Mouse (Mus musculus) testis, adult 2 months (tissue): ENCODE data around the gene Agap2. TPM values are rescaled to one million over a fixed set of nuclear protein-coding genes. Genes with fewer than 3 reads are reported as not detected.

Experiments used
- H3K27ac ChIP-seq: fragments of 200-500 bp; 2 replicates; pipeline ENCODE4 v1.5.1; 2012; ENCODE audit warnings: low read depth, low read length; ENCODE audit not compliant: control insufficient read depth, insufficient read depth
- H3K27me3 ChIP-seq: fragments of 200-500 bp; 2 replicates; pipeline ENCODE4 v1.6.1; 2012; ENCODE audit warnings: mild to moderate bottlenecking, low read length, moderate library complexity; ENCODE audit not compliant: control insufficient read depth, insufficient read depth
- H3K36me3 ChIP-seq: fragments of 200-500 bp; 2 replicates; pipeline ENCODE4 v1.6.1; 2012; ENCODE audit warnings: mild to moderate bottlenecking, low read length; ENCODE audit not compliant: control insufficient read depth, insufficient read depth
- H3K4me1 ChIP-seq: fragments of 200-500 bp; 2 replicates; pipeline ENCODE4 v1.6.1; 2012; ENCODE audit warnings: low read length; ENCODE audit not compliant: control insufficient read depth, insufficient read depth
- H3K4me3 ChIP-seq: fragments of 200-500 bp; 2 replicates; pipeline ENCODE4 v1.5.1; 2012; ENCODE audit warnings: low read depth, mild to moderate bottlenecking, low read length, moderate library complexity, mixed read lengths; ENCODE audit not compliant: control insufficient read depth
- CTCF ChIP-seq: fragments of 200-500 bp; IDR thresholded peaks from 2 replicates; pipeline ENCODE4 v1.5.1; 2012; ENCODE audit warnings: low read depth, mild to moderate bottlenecking, inconsistent platforms, low read length, moderate library complexity; ENCODE audit not compliant: control insufficient read depth, insufficient read depth, insufficient replicate concordance
- POLR2A ChIP-seq: fragments of 200-500 bp; IDR thresholded peaks from 2 replicates; pipeline ENCODE4 v1.6.1; 2012; ENCODE audit warnings: low read depth, mild to moderate bottlenecking, inconsistent platforms, low read length, moderate library complexity; ENCODE audit not compliant: control insufficient read depth
- polyA plus RNA-seq: library from polyadenylated mRNA; depleted of rRNA; stranded (reverse); fragments of >200 nt; gene quantifications from 2 replicates; pipeline ENCODE4 v1.2.3, GENCODE M21; 2012

The Agap2 gene
- polyA plus RNA-seq, 1 experiment, result 0.53 TPM

- Histone ChIP-seq H3K4me3 (no peak overlapping the region), H3K4me1 (peaks cover 18% of the 10 kb centered on the region), H3K27ac (no peak overlapping the region), H3K36me3 (no peaks in the 10 kb centered on the region), H3K27me3 (no peaks in the 10 kb centered on the region)
- TF ChIP-seq POLR2A, result no peak
- no peak for TF ChIP-seq CTCF
These were observed 1.1 kb upstream of the Agap2 start for GRCm38 (mm10) chr10:127073981-127074380.

- H3K4me3 ChIP-seq, result no peak overlapping the region
- peaks cover 5% of the 10 kb centered on the region for H3K27me3 ChIP-seq
- TF ChIP-seq POLR2A (no peak), CTCF (no peak)
- H3K27ac ChIP-seq, result no peak overlapping the region; the same call in 1 of the 2 replicates
- no peaks in the 10 kb centered on the region for H3K36me3 ChIP-seq
- H3K4me1 ChIP-seq, result peaks cover 17% of the 10 kb centered on the region
These were observed 567 bp downstream of the Agap2 start for GRCm38 (mm10) chr10:127075651-127076050.

- Histone ChIP-seq H3K4me3 (no peak overlapping the region), H3K27ac (no peak overlapping the region), H3K4me1 (peaks cover 20% of the 10 kb centered on the region), H3K27me3 (peaks cover 5% of the 10 kb centered on the region), H3K36me3 (no peaks in the 10 kb centered on the region)
- TF ChIP-seq POLR2A, result no peak
- TF ChIP-seq CTCF, result no peak
These were observed 998 bp downstream of the Agap2 start for GRCm38 (mm10) chr10:127076082-127076481.

GRCm38 (mm10) chr10:127077515-127077914 lies 2.4 kb downstream of the Agap2 start:
- Histone ChIP-seq H3K27ac (no peak overlapping the region), H3K4me3 (no peak overlapping the region), H3K27me3 (peaks cover 5% of the 10 kb centered on the region), H3K4me1 (peaks cover 26% of the 10 kb centered on the region), H3K36me3 (no peaks in the 10 kb centered on the region)
- TF ChIP-seq CTCF (no peak), POLR2A (no peak)

GRCm38 (mm10) chr10:127078001-127078676 lies 3.1 kb downstream of the Agap2 start:
- TF ChIP-seq POLR2A, result no peak
- no peak for TF ChIP-seq CTCF
- Histone ChIP-seq H3K4me3 (no peak overlapping the region), H3K27ac (no peak overlapping the region), H3K27me3 (peaks cover 5% of the 10 kb centered on the region), H3K36me3 (no peaks in the 10 kb centered on the region), H3K4me1 (peaks cover 26% of the 10 kb centered on the region)

GRCm38 (mm10) chr10:127078677-127079575 lies 3.8 kb downstream of the Agap2 start:
- peaks cover 26% of the 10 kb centered on the region for H3K4me1 ChIP-seq
- no peak overlapping the region for H3K27ac ChIP-seq
- TF ChIP-seq POLR2A (no peak), CTCF (no peak)
- no peaks in the 10 kb centered on the region for H3K36me3 ChIP-seq
- H3K27me3 ChIP-seq, result peaks cover 5% of the 10 kb centered on the region
- H3K4me3 ChIP-seq, result peak overlapping the region; percentile 41; the same call in 1 of the 2 replicates
